Mouse (Mus musculus) CD4-positive, CD25-positive, alpha-beta regulatory T cell, adult 2 months (primary cell): ENCODE measurements around the gene Olfr1143.

Experiments used
- DNase-seq: peaks from one replicate; pipeline ENCODE4 v3.0.0-alpha.2; 2012; ENCODE audit warnings: low read depth, low spot score

The Olfr1143 gene

DNA sequence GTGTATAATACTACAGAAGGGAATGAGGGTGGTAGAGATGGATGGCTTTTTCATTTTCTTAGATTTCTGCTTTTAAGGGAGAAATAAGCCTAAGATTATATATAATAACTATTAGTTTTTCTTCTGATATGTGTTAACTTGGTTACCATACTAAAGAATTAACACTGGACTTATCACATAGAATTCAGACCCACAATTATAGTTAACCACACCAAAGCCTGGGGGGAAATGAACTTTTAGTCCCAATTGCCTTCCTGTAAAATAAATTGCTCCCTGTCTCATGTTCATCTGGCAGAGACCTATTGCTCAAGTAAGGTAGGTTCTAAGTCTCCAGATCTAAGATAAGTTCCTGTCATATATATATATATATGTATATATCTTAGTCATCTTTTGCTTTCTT lies at the start of gene Olfr1143:
TSS of gene Olfr1143 (plus strand) at position 301 of the 400 bp plus-strand sequence.
- no peak for DNase-seq

DNA sequence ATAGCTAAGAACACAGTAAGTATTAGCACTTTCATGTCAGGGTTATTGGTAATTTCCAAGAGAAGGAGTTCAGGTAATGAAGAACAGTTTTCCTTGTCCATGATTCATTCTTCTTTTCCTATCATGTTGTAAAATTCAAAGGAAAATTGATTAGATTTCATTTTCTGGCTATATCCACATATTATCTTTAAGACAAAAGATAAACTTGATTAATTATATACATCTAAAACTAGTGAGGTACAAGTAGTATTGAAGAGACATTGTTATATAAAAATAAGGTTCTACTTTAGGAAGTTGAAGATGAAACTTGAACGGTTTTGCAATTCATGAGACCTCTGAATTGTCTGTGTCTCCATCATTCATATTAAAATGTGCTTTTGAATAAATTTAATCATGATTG lies 46.5 kb upstream of the Olfr1143 start, which contains the start of gene Olfr1141:
TSS of gene Olfr1141 (minus strand) at position 101 of the 400 bp plus-strand sequence.
- no peak for DNase-seq

DNA sequence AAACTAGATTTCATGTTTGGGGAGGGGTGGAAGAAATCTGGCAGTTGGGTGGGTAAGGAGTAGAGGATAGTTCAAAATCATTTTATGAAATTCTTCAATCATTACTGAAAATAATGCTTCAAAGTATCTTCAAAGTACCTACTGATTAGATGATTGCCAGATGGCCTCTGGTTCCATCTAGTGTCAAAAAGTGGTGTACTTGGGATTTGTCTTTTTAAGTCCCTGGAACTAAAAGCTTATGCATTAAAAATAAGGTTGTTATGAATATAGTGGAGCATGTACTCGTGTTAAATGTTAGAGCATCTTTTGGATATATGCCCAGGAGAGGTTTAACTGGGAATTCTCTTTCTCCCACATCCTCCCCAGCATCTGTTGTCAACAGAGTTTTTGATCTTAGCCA lies 24.2 kb upstream of the Olfr1143 start:
- no peak for DNase-seq

DNA sequence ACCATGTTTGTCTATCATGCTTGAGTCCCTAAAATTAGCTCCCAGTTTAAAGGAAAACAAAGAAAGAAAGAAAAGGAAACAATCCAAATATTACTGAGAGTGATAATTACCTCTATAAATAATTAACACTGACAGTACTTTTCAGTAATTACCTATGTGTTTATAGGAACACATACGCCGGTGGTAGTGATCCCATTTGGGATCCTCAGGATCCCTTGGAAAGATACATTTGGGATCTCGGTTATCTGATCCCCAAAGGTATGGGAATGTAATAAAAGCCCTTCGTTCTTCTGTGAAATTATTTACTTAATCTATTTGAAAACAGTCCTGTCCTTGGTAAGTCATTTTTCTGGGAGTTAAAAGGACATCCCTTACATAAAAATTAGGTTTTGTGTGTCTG lies 21.2 kb upstream of the Olfr1143 start, which contains the start of gene Olfr152:
TSS of gene Olfr152 (plus strand) at position 301 of the 400 bp plus-strand sequence.
- DNase-seq, result no peak

DNA sequence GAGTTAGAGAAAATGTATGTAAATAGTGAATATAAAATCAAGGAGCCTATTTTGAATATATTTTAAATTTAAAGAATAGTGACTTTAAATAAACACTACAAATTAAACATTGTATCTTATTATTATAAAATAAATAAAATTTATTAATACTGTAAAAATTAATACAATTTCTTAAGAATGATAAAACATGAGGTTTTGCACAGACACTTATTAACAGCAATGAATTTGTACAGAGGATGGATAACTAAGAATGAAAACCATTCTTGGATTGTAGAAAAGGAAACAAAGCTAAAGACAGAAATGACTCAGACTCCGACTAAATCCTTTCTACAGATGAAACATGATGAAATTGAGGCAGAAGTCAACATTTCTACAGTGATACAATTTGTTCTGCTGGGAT lies 9.1 kb downstream of the Olfr1143 start, which contains the start of gene Olfr1145:
TSS of gene Olfr1145 (plus strand) at position 301 of the 400 bp plus-strand sequence.
- DNase-seq, result no peak

DNA sequence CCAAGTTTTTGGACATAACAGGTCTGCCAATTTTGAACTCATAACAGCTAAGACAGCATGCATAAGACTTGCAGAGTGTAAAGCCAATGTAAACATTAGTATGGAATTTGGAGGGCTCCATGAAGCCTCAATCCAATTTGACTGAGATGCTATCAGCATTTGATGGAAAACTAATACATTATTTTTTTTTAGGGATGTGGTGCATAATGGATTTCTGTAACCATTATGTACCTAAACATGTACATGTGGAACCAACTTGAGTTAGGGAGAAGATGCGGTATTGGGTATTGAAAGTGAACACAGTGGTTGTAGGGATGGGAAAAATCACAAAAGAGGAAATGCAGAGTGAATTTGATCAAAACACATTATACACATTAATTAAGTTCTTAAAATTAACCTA lies 29.8 kb downstream of the Olfr1143 start, which contains the start of gene Olfr1148:
TSS of gene Olfr1148 (plus strand) at position 301 of the 400 bp plus-strand sequence.
- DNase-seq, result no peak

DNA sequence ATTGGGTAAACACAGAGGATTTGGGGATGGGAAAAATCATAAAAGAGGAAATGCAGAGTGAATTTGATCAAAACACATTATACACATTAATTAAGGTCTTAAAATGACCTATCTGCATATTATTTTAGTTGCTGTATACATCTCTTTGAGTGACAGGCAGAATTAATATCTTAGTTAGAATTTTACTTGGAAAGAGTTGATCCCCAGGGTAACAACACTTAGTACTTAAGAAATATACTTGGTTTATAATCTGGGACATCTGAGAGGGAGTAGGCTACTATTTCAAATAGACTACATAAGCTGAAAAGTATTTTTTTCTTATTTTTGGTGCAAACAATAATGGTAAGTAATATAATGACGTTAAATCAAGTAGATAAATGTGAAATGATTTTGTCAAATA lies 43.3 kb downstream of the Olfr1143 start, which contains the start of gene Olfr1150-ps1:
TSS of gene Olfr1150-ps1 (plus strand) at position 301 of the 400 bp plus-strand sequence.
- DNase-seq, result no peak
